Mouse (Mus musculus): ENCODE results near the gene Gm1123. TPM values are rescaled to one million over a fixed set of nuclear protein-coding genes. Genes with fewer than 3 reads are reported as not detected.
A peak's percentile ranks its signal among the peaks of the same experiment; 100 is the strongest.

The Gm1123 gene
- polyA plus RNA-seq (2014; fragmentation: Nextera tagmentation; extraction: Ambion mirVana), result not detected in 2 replicates

DNA sequence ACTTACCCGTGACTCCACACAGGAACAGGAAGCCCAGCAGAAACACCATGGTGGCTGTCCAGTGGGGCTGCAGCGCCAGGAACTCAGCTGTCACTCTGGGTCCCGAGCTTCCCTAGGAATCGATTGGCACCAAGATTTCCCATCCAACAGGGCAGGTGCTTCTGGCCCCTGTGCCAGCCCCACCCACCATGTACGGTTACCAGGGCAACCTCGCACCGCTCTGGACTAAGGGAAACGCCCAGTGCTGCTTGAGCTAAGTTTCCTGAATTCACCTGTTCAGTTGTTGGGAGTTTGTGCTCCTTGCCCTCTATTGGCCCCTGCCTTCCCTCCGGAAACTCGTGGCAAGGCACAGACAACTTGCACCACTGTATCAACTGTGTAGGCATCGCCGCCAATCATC, at the start of gene Gm1123:
Gene Gm1123, minus strand, starts transcription at position 141 of the 400 bp plus-strand sequence.
- ATAC-seq (ENCODE audit: low FRiP score, low TSS enrichment), result no peak
- H3K4me3 ChIP-seq (replicated peaks; ENCODE audit: low read depth, low read length), result no peak within 1 kb of the TSS
- no peak within 1 kb of the TSS for H3K4me2 ChIP-seq (ENCODE audit: low read length)
- H3K27me3 ChIP-seq (ENCODE audit: control insufficient read depth, insufficient read depth, low read length), result no peaks in the 10 kb centered on the region
- H3K36me3 ChIP-seq (ENCODE audit: control insufficient read depth, insufficient read depth, low read length), result peaks cover 23% of the 10 kb centered on the region
- 85% methylated on average over 12 of the region's 12 CpGs for WGBS
- no peak within 1 kb of the TSS for H3K27ac ChIP-seq (replicated peaks; ENCODE audit: low read depth, low read length)
- no peaks in the 10 kb centered on the region for H3K4me1 ChIP-seq (ENCODE audit: control insufficient read depth, insufficient read depth, low read length)
- H3K9ac ChIP-seq (replicated peaks; ENCODE audit: low read length), result no peak within 1 kb of the TSS
- no peaks in the 10 kb centered on the region for H3K9me3 ChIP-seq (ENCODE audit: control insufficient read depth, low read length)
- DNase-seq, result no peak

DNA sequence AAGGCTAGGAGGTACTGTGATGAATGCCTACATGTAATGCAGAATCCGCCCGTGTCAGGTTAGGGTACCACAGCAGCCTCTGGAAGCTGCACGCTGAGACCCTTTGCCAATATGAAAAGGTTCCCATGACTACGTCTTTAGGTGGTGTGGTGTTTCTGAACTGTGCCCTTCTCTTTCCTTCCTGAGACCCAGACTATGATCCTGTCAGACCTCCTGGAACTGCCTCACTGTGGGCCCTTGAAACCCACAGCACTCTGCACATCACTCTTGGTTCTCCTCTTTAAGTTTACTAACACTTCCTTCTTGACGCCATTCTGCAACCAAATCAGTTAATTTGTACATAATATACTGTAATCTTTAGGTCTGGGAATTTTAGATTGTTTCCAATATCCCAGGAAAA, 46.2 kb upstream of the Gm1123 start:
- no peak for ATAC-seq (ENCODE audit: low FRiP score, low TSS enrichment)
- Histone ChIP-seq H3K27ac (replicated peaks; ENCODE audit: low read depth, low read length) (no peak overlapping the region), H3K9me3 (ENCODE audit: control insufficient read depth, low read length) (no peaks in the 10 kb centered on the region), H3K4me1 (ENCODE audit: control insufficient read depth, insufficient read depth, low read length) (no peaks in the 10 kb centered on the region), H3K36me3 (ENCODE audit: control insufficient read depth, insufficient read depth, low read length) (0 out of 2 replicates have a peak, but pooled peaks cover 5% of the 10 kb centered on the region), H3K9ac (replicated peaks; ENCODE audit: low read length) (no peak overlapping the region), H3K27me3 (ENCODE audit: control insufficient read depth, insufficient read depth, low read length) (no peaks in the 10 kb centered on the region), H3K4me2 (ENCODE audit: low read length) (no peak overlapping the region), H3K4me3 (replicated peaks; ENCODE audit: low read depth, low read length) (no peak overlapping the region)
- WGBS, result 91% methylated on average over 5 of the region's 5 CpGs
- DNase-seq, result no peak

DNA sequence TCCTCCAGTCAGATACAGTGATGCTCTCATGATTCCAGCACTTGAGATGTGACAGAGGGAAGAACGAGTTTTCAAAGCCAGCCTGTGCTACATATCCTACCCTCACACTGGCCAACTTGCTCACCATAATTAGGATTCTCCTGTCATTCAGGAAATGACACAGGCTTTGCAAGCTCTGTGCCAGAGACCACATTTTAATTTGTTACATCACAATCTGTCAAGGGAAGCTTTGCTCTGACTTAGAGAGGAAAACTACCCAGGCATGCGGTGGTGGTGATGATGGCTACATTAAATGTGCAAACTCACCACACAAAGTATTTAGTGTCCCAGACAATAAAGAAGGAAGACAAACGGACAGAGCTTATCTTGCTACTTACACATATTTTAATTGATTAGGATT, 45.8 kb upstream of the Gm1123 start:
- ATAC-seq (ENCODE audit: low FRiP score, low TSS enrichment), result no peak
- WGBS, result 92% methylated on average over 3 of the region's 3 CpGs

DNA sequence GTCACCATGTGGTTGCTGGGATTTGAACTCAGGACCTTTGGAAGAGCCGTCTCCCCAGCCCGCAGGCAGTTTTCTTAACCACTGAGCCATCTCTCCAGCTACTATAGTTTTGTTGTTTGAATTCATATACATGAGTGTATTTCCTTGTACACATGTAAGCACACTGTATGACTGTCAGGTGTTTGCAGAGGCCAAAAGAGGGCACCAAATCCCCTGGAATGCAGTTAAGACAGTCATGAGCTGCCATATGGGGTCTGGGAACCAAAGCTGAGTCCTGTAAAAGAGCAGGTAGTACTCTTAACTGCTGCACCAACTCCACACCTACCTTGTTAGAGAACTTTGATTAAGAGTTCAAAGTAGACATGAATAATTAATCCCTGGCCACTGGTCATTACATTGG, 45.1 kb upstream of the Gm1123 start:
- no peak for DNase-seq
- H3K9ac ChIP-seq (replicated peaks; ENCODE audit: low read length), result no peak overlapping the region

More for the DNA sequence above, 45.8 kb upstream of the Gm1123 start:
- no peaks in the 10 kb centered on the region for H3K9me3 ChIP-seq (ENCODE audit: control insufficient read depth, low read length)
- no peaks in the 10 kb centered on the region for H3K4me1 ChIP-seq (ENCODE audit: control insufficient read depth, insufficient read depth, low read length)
- no peak overlapping the region for H3K9ac ChIP-seq (replicated peaks; ENCODE audit: low read length)
- H3K36me3 ChIP-seq (ENCODE audit: control insufficient read depth, insufficient read depth, low read length), result 0 out of 2 replicates have a peak, but pooled peaks cover 5% of the 10 kb centered on the region
- H3K4me3 ChIP-seq (replicated peaks; ENCODE audit: low read depth, low read length), result no peak overlapping the region
- H3K27me3 ChIP-seq (ENCODE audit: control insufficient read depth, insufficient read depth, low read length), result no peaks in the 10 kb centered on the region
- DNase-seq, result no peak
- no peak overlapping the region for H3K4me2 ChIP-seq (ENCODE audit: low read length)
- no peak overlapping the region for H3K27ac ChIP-seq (replicated peaks; ENCODE audit: low read depth, low read length)

DNA sequence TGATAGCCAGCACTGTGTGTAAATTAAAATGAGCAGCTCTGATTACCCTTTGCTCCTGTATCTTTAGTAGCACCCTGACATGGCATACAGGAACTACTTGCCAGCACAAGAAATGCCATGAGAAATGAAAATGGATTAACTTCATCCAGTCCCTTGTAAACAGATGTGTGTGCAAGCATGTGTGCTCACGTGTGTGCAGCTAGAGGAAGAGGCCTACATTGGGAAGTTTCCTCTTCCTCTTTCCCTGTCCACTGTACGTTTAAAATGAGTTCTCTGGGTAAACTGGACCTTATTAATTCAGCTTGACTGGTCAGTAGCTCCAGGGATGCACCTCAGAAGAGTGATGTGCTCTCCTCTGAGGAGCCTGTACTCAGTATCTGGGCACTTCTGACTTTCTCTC, 38.9 kb upstream of the Gm1123 start:
- H3K9me3 ChIP-seq (ENCODE audit: control insufficient read depth, low read length), result no peaks in the 10 kb centered on the region
- no peak overlapping the region for H3K4me3 ChIP-seq (replicated peaks; ENCODE audit: low read depth, low read length)

More for the DNA sequence above, 45.1 kb upstream of the Gm1123 start:
- Histone ChIP-seq H3K27me3 (ENCODE audit: control insufficient read depth, insufficient read depth, low read length) (no peaks in the 10 kb centered on the region), H3K36me3 (ENCODE audit: control insufficient read depth, insufficient read depth, low read length) (0 out of 2 replicates have a peak, but pooled peaks cover 5% of the 10 kb centered on the region), H3K27ac (replicated peaks; ENCODE audit: low read depth, low read length) (no peak overlapping the region), H3K4me3 (replicated peaks; ENCODE audit: low read depth, low read length) (no peak overlapping the region), H3K9me3 (ENCODE audit: control insufficient read depth, low read length) (no peaks in the 10 kb centered on the region), H3K4me2 (ENCODE audit: low read length) (no peak overlapping the region), H3K4me1 (ENCODE audit: control insufficient read depth, insufficient read depth, low read length) (no peaks in the 10 kb centered on the region)
- no peak for ATAC-seq (ENCODE audit: low FRiP score, low TSS enrichment)
- 97% methylated on average over 2 of the region's 2 CpGs for WGBS

DNA sequence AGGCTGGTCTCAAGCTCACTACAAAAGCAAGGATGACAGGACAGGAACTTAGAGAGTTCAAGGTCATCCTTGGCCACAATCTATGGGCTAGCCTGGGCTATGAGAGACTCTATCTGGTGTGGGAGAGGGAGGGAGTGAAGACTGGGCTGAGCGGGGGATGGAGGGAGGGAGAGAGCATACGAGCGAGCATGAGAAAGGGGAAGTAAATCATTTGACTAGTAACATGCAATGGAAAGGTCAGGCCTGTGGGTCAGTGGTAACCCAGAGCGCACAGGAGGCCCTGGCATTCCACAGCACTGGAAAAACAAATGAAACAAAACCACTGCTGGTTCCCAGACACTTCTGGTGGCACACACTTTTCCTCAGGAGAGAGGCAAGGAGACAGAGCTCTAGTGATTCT, 37.0 kb upstream of the Gm1123 start:
- no peak overlapping the region for H3K4me2 ChIP-seq (ENCODE audit: low read length)
- peaks cover 8% of the 10 kb centered on the region; the same call in 1 of the 2 replicates for H3K36me3 ChIP-seq (ENCODE audit: control insufficient read depth, insufficient read depth, low read length)
- WGBS, result 82% methylated on average over 4 of the region's 4 CpGs
- H3K4me1 ChIP-seq (ENCODE audit: control insufficient read depth, insufficient read depth, low read length), result no peaks in the 10 kb centered on the region
- no peak for DNase-seq
- H3K4me3 ChIP-seq (replicated peaks; ENCODE audit: low read depth, low read length), result no peak overlapping the region
- no peaks in the 10 kb centered on the region for H3K27me3 ChIP-seq (ENCODE audit: control insufficient read depth, insufficient read depth, low read length)
- H3K9ac ChIP-seq (replicated peaks; ENCODE audit: low read length), result no peak overlapping the region
- no peak overlapping the region for H3K27ac ChIP-seq (replicated peaks; ENCODE audit: low read depth, low read length)
- H3K9me3 ChIP-seq (ENCODE audit: control insufficient read depth, low read length), result no peaks in the 10 kb centered on the region
- ATAC-seq (ENCODE audit: low FRiP score, low TSS enrichment), result no peak

More for the DNA sequence above, 38.9 kb upstream of the Gm1123 start:
- Histone ChIP-seq H3K27ac (replicated peaks; ENCODE audit: low read depth, low read length) (no peak overlapping the region), H3K4me2 (ENCODE audit: low read length) (no peak overlapping the region), H3K4me1 (ENCODE audit: control insufficient read depth, insufficient read depth, low read length) (no peaks in the 10 kb centered on the region), H3K27me3 (ENCODE audit: control insufficient read depth, insufficient read depth, low read length) (no peaks in the 10 kb centered on the region), H3K36me3 (ENCODE audit: control insufficient read depth, insufficient read depth, low read length) (peaks cover 7% of the 10 kb centered on the region; the same call in 1 of the 2 replicates), H3K9ac (replicated peaks; ENCODE audit: low read length) (no peak overlapping the region)
- DNase-seq (no peak), ATAC-seq (ENCODE audit: low FRiP score, low TSS enrichment) (no peak)
- 86% methylated on average over 2 of the region's 2 CpGs for WGBS

DNA sequence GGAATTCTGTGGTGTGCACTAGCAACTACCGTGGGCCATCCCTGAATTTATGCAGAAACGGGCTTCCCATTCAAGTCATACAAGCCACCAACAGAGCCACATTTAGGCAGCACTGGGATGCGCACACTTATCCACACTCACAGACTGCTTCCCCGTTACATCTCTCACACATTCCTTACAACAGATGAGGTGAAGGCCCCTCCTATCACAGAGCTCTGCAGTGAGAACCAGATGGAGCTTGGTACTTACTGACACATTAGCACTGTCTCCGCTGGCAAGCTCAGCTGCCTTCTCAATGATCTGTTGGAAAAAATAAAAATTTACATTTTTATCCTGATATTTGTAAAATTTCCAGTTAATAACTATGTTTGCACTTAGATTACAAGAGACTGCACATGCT, 29.8 kb upstream of the Gm1123 start:
- Histone ChIP-seq H3K27ac (replicated peaks; ENCODE audit: low read depth, low read length) (no peak overlapping the region), H3K9ac (replicated peaks; ENCODE audit: low read length) (no peak overlapping the region), H3K36me3 (ENCODE audit: control insufficient read depth, insufficient read depth, low read length) (peaks cover 20% of the 10 kb centered on the region; the same call in 1 of the 2 replicates), H3K4me1 (ENCODE audit: control insufficient read depth, insufficient read depth, low read length) (no peaks in the 10 kb centered on the region), H3K4me3 (replicated peaks; ENCODE audit: low read depth, low read length) (no peak overlapping the region), H3K9me3 (ENCODE audit: control insufficient read depth, low read length) (no peaks in the 10 kb centered on the region), H3K27me3 (ENCODE audit: control insufficient read depth, insufficient read depth, low read length) (no peaks in the 10 kb centered on the region), H3K4me2 (ENCODE audit: low read length) (no peak overlapping the region)
- WGBS, result 89% methylated on average over 5 of the region's 5 CpGs
- DNase-seq (no peak), ATAC-seq (ENCODE audit: low FRiP score, low TSS enrichment) (no peak)

DNA sequence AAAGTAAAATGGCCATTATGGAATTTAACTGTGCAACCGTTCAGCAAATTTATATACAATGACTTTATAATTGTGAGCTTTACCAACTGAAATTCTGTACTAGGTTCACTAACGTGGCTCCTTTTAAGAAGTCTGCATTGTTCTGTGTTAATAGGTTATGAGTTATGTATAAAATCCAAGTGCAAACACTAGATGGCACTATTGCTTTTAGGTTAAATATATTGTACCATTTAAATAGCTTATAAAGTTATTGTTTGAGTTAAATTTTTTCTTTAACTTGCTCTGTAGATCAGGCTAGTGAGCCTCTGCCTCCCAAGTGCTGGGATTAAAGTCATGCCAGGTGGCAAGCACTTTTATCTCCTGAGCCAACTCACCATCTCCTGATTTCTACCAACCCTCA, 28.7 kb upstream of the Gm1123 start:
- peak; percentile 88 for DNase-seq
- WGBS, result 53% methylated on average over 2 of the region's 2 CpGs
- ATAC-seq (ENCODE audit: low FRiP score, low TSS enrichment), result no peak

DNA sequence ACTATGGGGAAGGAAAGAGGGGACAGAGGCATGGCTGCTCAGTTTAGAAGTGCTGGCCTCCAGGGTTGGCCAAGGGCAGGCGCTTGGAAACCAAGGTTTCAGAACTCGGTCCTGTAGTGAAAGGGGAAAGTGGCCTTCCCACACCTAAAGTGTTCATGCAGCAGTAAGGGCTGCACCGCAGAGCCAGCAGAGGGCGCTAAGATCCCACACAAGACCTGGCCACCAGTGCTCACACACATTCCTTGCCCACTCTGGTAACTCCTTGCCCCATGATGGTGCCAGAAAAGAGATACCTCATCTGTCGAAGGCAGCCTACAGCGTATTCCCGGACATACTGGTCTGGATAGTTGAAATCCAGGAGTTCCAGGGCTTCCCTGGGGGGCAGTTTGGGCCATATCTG, 27.0 kb upstream of the Gm1123 start:
- ATAC-seq (ENCODE audit: low FRiP score, low TSS enrichment), result peak; percentile 66; the same call in 1 of the 2 replicates
- Histone ChIP-seq H3K9me3 (ENCODE audit: control insufficient read depth, low read length) (no peaks in the 10 kb centered on the region), H3K36me3 (ENCODE audit: control insufficient read depth, insufficient read depth, low read length) (peaks cover 18% of the 10 kb centered on the region; the same call in 1 of the 2 replicates), H3K27ac (replicated peaks; ENCODE audit: low read depth, low read length) (no peak overlapping the region), H3K4me1 (ENCODE audit: control insufficient read depth, insufficient read depth, low read length) (no peaks in the 10 kb centered on the region), H3K27me3 (ENCODE audit: control insufficient read depth, insufficient read depth, low read length) (no peaks in the 10 kb centered on the region), H3K4me2 (ENCODE audit: low read length) (no peak overlapping the region), H3K4me3 (replicated peaks; ENCODE audit: low read depth, low read length) (no peak overlapping the region), H3K9ac (replicated peaks; ENCODE audit: low read length) (no peak overlapping the region)
- WGBS, result 44% methylated on average over 7 of the region's 7 CpGs
- peak; percentile 88 for DNase-seq

More for the DNA sequence above, 28.7 kb upstream of the Gm1123 start:
- no peaks in the 10 kb centered on the region for H3K9me3 ChIP-seq (ENCODE audit: control insufficient read depth, low read length)
- no peak overlapping the region for H3K4me2 ChIP-seq (ENCODE audit: low read length)
- no peak overlapping the region for H3K27ac ChIP-seq (replicated peaks; ENCODE audit: low read depth, low read length)
- H3K27me3 ChIP-seq (ENCODE audit: control insufficient read depth, insufficient read depth, low read length), result no peaks in the 10 kb centered on the region
- no peaks in the 10 kb centered on the region for H3K4me1 ChIP-seq (ENCODE audit: control insufficient read depth, insufficient read depth, low read length)
- H3K9ac ChIP-seq (replicated peaks; ENCODE audit: low read length), result no peak overlapping the region
- H3K4me3 ChIP-seq (replicated peaks; ENCODE audit: low read depth, low read length), result no peak overlapping the region
- peaks cover 19% of the 10 kb centered on the region; the same call in 1 of the 2 replicates for H3K36me3 ChIP-seq (ENCODE audit: control insufficient read depth, insufficient read depth, low read length)
